Mouse (Mus musculus) lung, postnatal 0 days (tissue): Measurements from ENCODE around the gene Phf1. TPM values are rescaled to one million over a fixed set of nuclear protein-coding genes. Genes with fewer than 3 reads are reported as not detected.

Experiments
- ATAC-seq: fragments of 200-750 bp; cut with Nextera tagmentation; 2 replicates; pipeline ENCODE4 v1.8.0; 2017; ENCODE audit warnings: moderate library complexity
- DNase-seq: peaks from one replicate; pipeline ENCODE4 v3.0.0-alpha.2; 2016; ENCODE audit warnings: low spot score
- H3K27ac ChIP-seq: fragments of 300-500 bp; sonication (generic); 2 replicates; pipeline ENCODE4 v1.5.1; 2014; ENCODE audit warnings: antibody characterized with exemption, mild to moderate bottlenecking, low read length, mixed read lengths
- H3K27me3 ChIP-seq: fragments of 300-500 bp; sonication (generic); replicated peaks from 2 replicates; pipeline ENCODE4 v1.6.1; 2014; ENCODE audit warnings: low read length, mixed read lengths; ENCODE audit not compliant: insufficient read depth
- H3K36me3 ChIP-seq: fragments of 300-500 bp; sonication (generic); 2 replicates; pipeline ENCODE4 v1.6.1; 2014; ENCODE audit warnings: low read length, mixed read lengths; ENCODE audit not compliant: insufficient read depth
- H3K4me1 ChIP-seq: fragments of 300-500 bp; sonication (generic); 2 replicates; pipeline ENCODE4 v1.6.1; 2014; ENCODE audit warnings: antibody characterized with exemption, low read depth, low read length, mixed read lengths; ENCODE audit not compliant: insufficient read depth
- H3K4me2 ChIP-seq: fragments of 300-500 bp; sonication (generic); replicated peaks from 2 replicates; pipeline ENCODE4 v1.6.1; 2014; ENCODE audit warnings: low read depth, mild to moderate bottlenecking, low read length, moderate library complexity, mixed read lengths
- H3K4me3 ChIP-seq: fragments of 300-500 bp; sonication (generic); 2 replicates; pipeline ENCODE4 v1.5.1; 2014; ENCODE audit warnings: low read depth, low read length
- H3K9ac ChIP-seq: fragments of 300-500 bp; sonication (generic); replicated peaks from 2 replicates; pipeline ENCODE4 v1.6.1; 2014; ENCODE audit warnings: low read depth, mild to moderate bottlenecking
- H3K9me3 ChIP-seq: fragments of 300-500 bp; sonication (generic); 2 replicates; pipeline ENCODE4 v1.6.1; 2016; ENCODE audit warnings: low read length, mixed read lengths
- CTCF ChIP-seq: IDR thresholded peaks from 2 replicates; pipeline ENCODE4 v1.5.1; 2016; ENCODE audit warnings: antibody characterized with exemption, mild to moderate bottlenecking
- EP300 ChIP-seq: IDR thresholded peaks from 2 replicates; pipeline ENCODE4 v1.6.1; 2016; ENCODE audit warnings: antibody characterized with exemption, mild to moderate bottlenecking, control low read depth
- WGBS: fragments of 180-500 bp; shearing (Covaris S2); extraction: QIAGEN DNeasy Blood & Tissue Kit; methylation state at CpG from one replicate; pipeline ENCODE4 v1.1.7; 2014; 5-methylcytosine and 5-hydroxymethylcytosine counted together
- polyA plus RNA-seq: library from polyadenylated mRNA; unstranded; fragments of >200 nt; fragmentation: Nextera tagmentation; extraction: Ambion mirVana; gene quantifications from 2 replicates; pipeline ENCODE4 v1.2.1, GENCODE M21; 2015

Gene Phf1
- 15.2 and 16.2 TPM in 2 replicates for polyA plus RNA-seq

- H3K36me3 ChIP-seq: no peaks in the 10 kb centered on the region
- ATAC-seq: peak; percentile 91
- under 1% methylated on average over 36 of the region's 43 CpGs for WGBS
- peak; percentile 96 for DNase-seq
- no peak for TF ChIP-seq EP300
- TF ChIP-seq CTCF: peak; percentile 14; the same call in 1 of the 2 replicates
- no peaks in the 10 kb centered on the region for H3K27me3 ChIP-seq
- H3K27ac ChIP-seq: peak within 1 kb of the TSS; percentile 85
- peak within 1 kb of the TSS; percentile 85 for H3K4me3 ChIP-seq
- H3K4me1 ChIP-seq: peaks cover 11% of the 10 kb centered on the region
- peak within 1 kb of the TSS; percentile 96 for H3K4me2 ChIP-seq
- peak within 1 kb of the TSS; percentile 84 for H3K9ac ChIP-seq
- H3K9me3 ChIP-seq: no peaks in the 10 kb centered on the region
Observed at GRCm38 (mm10) chr17:26932839-26933398, at the start of gene Phf1. Gene Phf1 (plus strand): TSS chr17:26933052.

DNA sequence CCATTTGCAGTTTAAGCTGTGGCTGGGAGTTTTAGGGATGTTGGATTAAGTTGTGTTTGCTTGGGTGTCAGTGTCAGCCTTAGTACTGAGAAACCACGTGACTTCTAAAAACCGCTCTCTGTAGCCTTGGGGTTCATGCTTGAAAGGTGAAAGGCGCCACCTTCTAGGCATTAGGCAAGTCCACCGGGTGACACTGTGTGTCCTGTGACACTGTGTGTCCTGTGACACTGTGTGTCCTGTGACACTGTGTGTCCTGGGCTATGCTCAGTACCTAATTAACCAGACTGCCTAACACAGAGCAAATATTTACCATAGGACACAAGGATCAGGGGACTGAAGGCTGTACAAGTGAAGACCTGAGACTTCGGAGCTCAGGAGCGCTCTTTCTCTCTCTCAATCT lies 49.3 kb upstream of the Phf1 start:
- Histone ChIP-seq H3K27ac (0 out of 2 replicates have a peak overlapping the region, but pooled peaks have one; percentile 54), H3K9ac (no peak overlapping the region), H3K4me3 (no peak overlapping the region), H3K4me1 (peaks cover 12% of the 10 kb centered on the region; the same call in 1 of the 2 replicates), H3K27me3 (no peaks in the 10 kb centered on the region), H3K4me2 (no peak overlapping the region), H3K9me3 (no peaks in the 10 kb centered on the region), H3K36me3 (no peaks in the 10 kb centered on the region)
- DNase-seq: no peak
- no peak for ATAC-seq
- whole genome bisulfite sequencing: 72% methylated on average over 6 of the region's 6 CpGs
- no peak for TF ChIP-seq EP300
- no peak for TF ChIP-seq CTCF

GRCm38 (mm10) chr17:26884995-26885926 lies 47.6 kb upstream of the Phf1 start:
- Histone ChIP-seq H3K4me1 (peaks cover 12% of the 10 kb centered on the region; the same call in 1 of the 2 replicates), H3K27me3 (no peaks in the 10 kb centered on the region), H3K9me3 (no peaks in the 10 kb centered on the region), H3K4me3 (peak overlapping the region; percentile 26), H3K27ac (peak overlapping the region; percentile 54; the same call in 1 of the 2 replicates), H3K4me2 (peak overlapping the region; percentile 55), H3K36me3 (no peaks in the 10 kb centered on the region), H3K9ac (peak overlapping the region; percentile 29; the same call in 1 of the 2 replicates)
- no peak for DNase-seq
- no peak for TF ChIP-seq EP300
- peak; percentile 74 for TF ChIP-seq CTCF
- ATAC-seq: peak; percentile 79
- 18% methylated on average over 25 of the region's 25 CpGs for WGBS

- Histone ChIP-seq H3K9ac (no peak overlapping the region), H3K36me3 (no peaks in the 10 kb centered on the region), H3K4me2 (peak overlapping the region; percentile 55), H3K4me3 (0 out of 2 replicates have a peak overlapping the region, but pooled peaks have one; percentile 11), H3K27me3 (no peaks in the 10 kb centered on the region), H3K27ac (no peak overlapping the region), H3K4me1 (peaks cover 12% of the 10 kb centered on the region; the same call in 1 of the 2 replicates), H3K9me3 (no peaks in the 10 kb centered on the region)
- DNase-seq (peak; percentile 94), ATAC-seq (peak; percentile 84)
- TF ChIP-seq EP300: no peak
- peak; percentile 99 for TF ChIP-seq CTCF
- 9% methylated on average over 30 of the region's 30 CpGs for WGBS
Observed at GRCm38 (mm10) chr17:26886047-26886749, 46.7 kb upstream of the Phf1 start.

GRCm38 (mm10) chr17:26887926-26888325 lies 44.9 kb upstream of the Phf1 start:
- no peak overlapping the region for H3K4me3 ChIP-seq
- DNase-seq: peak; percentile 60
- H3K4me1 ChIP-seq: peaks cover 12% of the 10 kb centered on the region; the same call in 1 of the 2 replicates
- H3K36me3 ChIP-seq: no peaks in the 10 kb centered on the region
- H3K9ac ChIP-seq: no peak overlapping the region
- ATAC-seq: peak; percentile 5; the same call in 1 of the 2 replicates
- H3K27ac ChIP-seq: no peak overlapping the region
- H3K9me3 ChIP-seq: no peaks in the 10 kb centered on the region
- no peak for TF ChIP-seq CTCF
- TF ChIP-seq EP300: no peak
- 15% methylated on average over 3 of the region's 3 CpGs for WGBS
- no peak overlapping the region for H3K4me2 ChIP-seq
- no peaks in the 10 kb centered on the region for H3K27me3 ChIP-seq
